Mouse (Mus musculus) small intestine, adult 2 months (tissue): ENCODE data around the gene Snd1.

Experiments used
- CTCF ChIP-seq: fragments of 200-500 bp; IDR thresholded peaks from 2 replicates; pipeline ENCODE4 v1.5.1; 2012; ENCODE audit warnings: low read depth, mild to moderate bottlenecking, control low read depth, inconsistent platforms, low read length, moderate library complexity, mixed read lengths; ENCODE audit not compliant: insufficient replicate concordance, insufficient read length; ENCODE audit errors: extremely low read depth
- POLR2A ChIP-seq: fragments of 200-500 bp; IDR thresholded peaks from 2 replicates; pipeline ENCODE4 v1.6.1; 2012; ENCODE audit warnings: low read depth, mild to moderate bottlenecking, control low read depth, inconsistent platforms, low read length, moderate library complexity

- TF ChIP-seq CTCF, result no peak
- TF ChIP-seq POLR2A, result no peak
Observed at GRCm38 (mm10) chr6:28799818-28800217, 324.9 kb downstream of the Snd1 start.
